Mouse (Mus musculus) urinary bladder, adult 18-20 months (tissue): ENCODE results near the gene Ecm1.
A peak's percentile ranks its signal among the peaks of the same experiment; 100 is the strongest.

ENCODE experiments used
- DNase-seq, 2 experiments: peaks; one replicate each; pipeline ENCODE4 v3.0.0; 2022; ENCODE audit warnings: low spot score in 2 of 2, mixed read lengths in 2 of 2

Ecm1 gene

GRCm38 (mm10) chr3:95739353-95740104 is at the start of gene Ecm1:
Ecm1 (minus strand) TSS chr3:95739569.
- DNase-seq: peak; percentile 50 to 80

GRCm38 (mm10) chr3:95785501-95785900 is 46.1 kb upstream of the Ecm1 start:
- DNase-seq: no peak

- no peak for DNase-seq
Observed at GRCm38 (mm10) chr3:95771985-95772384, 32.6 kb upstream of the Ecm1 start.

GRCm38 (mm10) chr3:95765534-95765933 is 26.2 kb upstream of the Ecm1 start:
- DNase-seq: no peak

GRCm38 (mm10) chr3:95763811-95764210 is 24.4 kb upstream of the Ecm1 start:
- DNase-seq: no peak

GRCm38 (mm10) chr3:95762961-95763360 is 23.6 kb upstream of the Ecm1 start:
- no peak for DNase-seq

- no peak for DNase-seq
Observed at GRCm38 (mm10) chr3:95761771-95762170, 22.4 kb upstream of the Ecm1 start.

GRCm38 (mm10) chr3:95760656-95761055 is 21.3 kb upstream of the Ecm1 start:
- no peak for DNase-seq

GRCm38 (mm10) chr3:95760106-95760505 is 20.7 kb upstream of the Ecm1 start, which contains the start of gene Tars2:
Tars2 (minus strand) TSS chr3:95760206.
- no peak for DNase-seq

- DNase-seq: no peak
Observed at GRCm38 (mm10) chr3:95758467-95759218, 19.3 kb upstream of the Ecm1 start.

- DNase-seq: no peak
Observed at GRCm38 (mm10) chr3:95756808-95757207, 17.4 kb upstream of the Ecm1 start.

- DNase-seq: peak; percentile 90 to 92
Observed at GRCm38 (mm10) chr3:95754345-95755206, 15.2 kb upstream of the Ecm1 start.

GRCm38 (mm10) chr3:95752935-95753334 is 13.6 kb upstream of the Ecm1 start:
- DNase-seq: no peak

GRCm38 (mm10) chr3:95740406-95740805 is 1.0 kb upstream of the Ecm1 start:
- no peak for DNase-seq

GRCm38 (mm10) chr3:95735071-95735670 is 4.2 kb downstream of the Ecm1 start:
- no peak for DNase-seq

- DNase-seq: peak in 1 of 2 experiments; percentile 59
Observed at GRCm38 (mm10) chr3:95734092-95734702, 5.2 kb downstream of the Ecm1 start.

GRCm38 (mm10) chr3:95732744-95733521 is 6.4 kb downstream of the Ecm1 start:
- peak in 1 of 2 experiments; percentile 56 for DNase-seq

GRCm38 (mm10) chr3:95732297-95732696 is 7.1 kb downstream of the Ecm1 start:
- no peak for DNase-seq

- DNase-seq: no peak
Observed at GRCm38 (mm10) chr3:95731802-95732201, 7.6 kb downstream of the Ecm1 start.

GRCm38 (mm10) chr3:95730431-95730830 is 8.9 kb downstream of the Ecm1 start:
- DNase-seq: no peak
